Mouse (Mus musculus): ENCODE data around the gene Olfr1378.

The Olfr1378 gene

DNA sequence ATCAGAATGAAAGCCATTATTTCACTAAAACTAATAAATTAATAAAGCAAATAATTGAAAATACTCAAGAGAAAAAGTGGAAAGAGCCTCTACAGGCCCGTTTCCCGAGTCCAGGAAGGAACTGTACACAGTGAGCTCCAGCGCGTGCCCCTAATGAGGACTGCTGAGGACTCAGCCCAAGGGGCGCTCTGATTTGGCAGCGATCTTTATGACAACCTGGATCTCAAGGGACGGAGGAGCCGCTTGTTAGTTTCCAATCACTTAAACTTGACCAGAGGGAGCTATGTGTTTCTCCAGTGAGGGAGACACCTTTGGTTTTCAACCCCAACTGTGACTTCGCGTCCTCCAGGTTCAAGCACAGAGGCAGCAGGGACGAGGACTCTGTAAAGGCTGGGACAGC is at the start of gene Olfr1378:
TSS of gene Olfr1378 (plus strand) at position 301 of the 400 bp plus-strand sequence.
- in situ Hi-C loops (cut with MboI, MseI) = no loop called here

DNA sequence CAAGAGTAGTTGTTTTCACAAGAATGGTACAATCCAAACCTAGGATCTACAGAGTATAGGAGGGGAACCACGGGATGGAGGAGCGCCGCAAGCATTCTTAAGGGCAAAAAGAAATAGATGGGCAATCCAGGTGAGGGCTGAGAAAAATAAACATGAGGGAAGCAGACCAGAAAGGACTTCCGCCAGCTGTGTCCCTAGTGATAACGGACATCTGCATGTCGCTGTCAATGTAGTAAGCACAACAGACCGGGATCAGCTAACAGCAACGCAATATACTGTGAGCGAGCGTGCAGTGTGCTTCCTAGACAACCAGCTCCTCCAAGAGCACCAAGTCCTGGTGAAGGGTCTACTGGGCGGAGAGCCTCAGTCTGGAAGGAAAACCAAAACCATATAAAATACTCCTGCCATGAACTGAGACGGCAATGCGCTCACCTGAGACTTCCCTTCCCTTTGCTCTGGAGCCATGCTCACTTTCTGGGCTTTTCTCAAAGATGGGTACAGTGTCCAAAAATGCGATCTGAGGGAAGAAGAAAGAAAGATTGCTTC is 35.8 kb upstream of the Olfr1378 start:
- in situ Hi-C loops (cut with MboI, MseI) = no loop called here

DNA sequence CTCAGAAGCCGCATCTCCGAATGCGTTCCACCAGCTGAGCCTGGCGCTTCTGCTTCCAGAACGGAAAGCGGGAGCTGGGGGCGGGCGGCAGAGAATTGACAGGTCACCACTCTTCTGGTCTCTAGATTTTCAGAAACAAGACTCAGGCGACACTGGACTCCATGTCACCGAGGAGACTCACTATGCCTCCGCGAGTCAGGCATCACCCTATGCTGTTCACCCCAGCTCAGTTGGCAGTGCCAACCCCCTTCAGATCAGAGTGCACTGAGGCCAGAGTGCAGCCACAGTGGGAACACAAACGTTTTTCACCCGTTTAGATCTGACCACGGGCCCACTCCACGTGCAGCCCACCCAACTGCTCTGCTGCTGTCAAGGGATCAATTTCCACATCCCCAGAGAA is 35.3 kb upstream of the Olfr1378 start:
- in situ Hi-C loops (cut with MboI, MseI) = no loop called here

DNA sequence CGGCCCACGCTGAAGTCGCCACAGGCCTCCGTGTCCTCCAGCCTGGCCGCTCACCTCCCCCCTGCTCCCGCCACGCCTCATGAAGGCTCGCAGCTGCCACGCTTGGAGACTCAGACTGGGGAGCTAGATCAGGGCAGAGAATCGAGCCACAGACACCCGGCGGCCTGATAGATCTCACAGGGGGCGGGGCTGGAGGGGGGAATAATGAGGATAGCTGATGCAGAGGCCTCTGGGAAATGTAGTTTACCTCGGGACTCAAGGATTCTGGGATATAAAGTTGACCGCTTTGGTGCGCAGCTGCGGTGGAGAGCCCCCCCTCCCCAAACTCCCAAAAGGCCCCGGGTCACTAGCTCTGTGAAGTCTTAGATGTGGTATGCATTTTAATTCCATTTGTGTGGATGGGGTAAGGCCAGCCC is 34.9 kb upstream of the Olfr1378 start, which contains the start of gene Zfp354b:
TSS of gene Zfp354b (minus strand) at position 183 of the 416 bp plus-strand sequence.
- in situ Hi-C loops (cut with MboI, MseI) = no loop called here

DNA sequence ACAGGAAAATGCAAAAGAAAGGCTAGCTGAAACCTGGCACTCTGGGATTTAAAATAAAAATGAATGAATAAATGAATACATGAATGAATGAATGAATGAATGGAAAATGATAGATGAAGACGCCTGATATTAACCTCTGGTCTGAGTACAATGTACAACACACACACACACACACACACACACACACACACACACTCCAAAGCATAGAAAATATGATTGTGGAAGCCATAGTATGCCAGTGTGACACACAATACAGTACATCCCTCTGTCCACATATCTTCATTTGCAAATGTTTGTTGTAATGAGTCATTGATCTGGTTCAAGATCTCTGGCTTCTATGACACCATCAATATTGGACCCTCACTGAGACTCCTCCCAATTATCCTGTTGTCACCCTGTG is 34.3 kb upstream of the Olfr1378 start:
- in situ Hi-C loops (cut with MboI, MseI) = no loop called here

DNA sequence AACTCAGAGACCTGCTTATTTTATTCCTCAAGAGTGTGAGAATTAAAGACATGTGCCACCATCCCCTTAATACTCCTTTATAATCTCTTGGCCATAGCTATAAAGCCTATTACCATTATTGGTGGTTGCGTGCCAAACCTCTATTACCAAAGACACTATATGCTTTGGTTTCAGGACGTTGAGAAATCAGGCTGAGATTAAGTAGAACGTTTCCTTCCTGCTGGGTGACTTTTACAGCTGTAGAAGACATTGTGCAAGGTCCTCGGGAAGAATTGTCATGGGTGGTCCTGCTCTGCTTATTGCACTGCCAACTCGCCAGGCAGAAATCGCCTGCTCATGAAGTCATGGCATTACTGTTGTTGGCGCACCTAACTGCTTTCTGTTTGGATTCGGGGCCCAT is 27.9 kb upstream of the Olfr1378 start:
- in situ Hi-C loops (cut with MboI, MseI) = no loop called here

DNA sequence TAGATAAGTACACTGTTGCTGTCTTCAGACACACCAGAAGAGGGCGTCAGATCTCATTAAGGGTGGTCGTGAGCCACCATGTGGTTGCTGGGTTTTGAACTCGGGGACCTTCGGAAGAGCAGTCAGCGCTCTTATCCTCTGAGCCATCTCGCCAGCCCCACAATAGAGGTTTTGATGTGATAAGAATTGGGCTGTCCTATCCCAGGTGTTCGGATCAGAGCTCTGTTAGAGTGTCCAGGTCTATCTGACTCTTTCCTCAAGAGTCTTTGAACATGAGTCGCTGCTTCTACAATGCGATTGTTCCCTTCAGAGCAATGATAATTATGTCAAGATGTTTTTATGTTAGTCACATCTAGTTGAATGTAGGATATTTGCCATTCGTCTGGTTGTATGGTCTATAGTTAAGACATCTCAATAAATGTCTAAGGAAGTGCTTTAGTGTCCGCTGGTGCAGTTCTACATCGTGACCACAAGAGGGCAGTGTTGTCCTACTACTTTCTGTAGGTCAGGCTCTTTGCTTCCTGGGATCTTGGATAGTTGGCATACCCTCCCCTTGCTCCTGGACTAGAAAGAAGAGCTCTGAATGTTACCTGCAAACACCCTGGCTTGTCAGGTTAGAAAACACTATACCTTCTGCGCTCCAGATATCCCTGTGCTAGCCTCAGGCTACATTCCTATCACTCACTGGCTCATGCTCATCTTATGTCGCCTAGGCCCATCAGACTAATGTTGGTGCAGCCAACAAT is 26.5 kb upstream of the Olfr1378 start:
- in situ Hi-C loops (cut with MboI, MseI) = loop anchor here (5.0 to 10.0 kb wide), 2 partner anchors 93 to 665 kb away; no protein-coding TSS in a partner anchor

DNA sequence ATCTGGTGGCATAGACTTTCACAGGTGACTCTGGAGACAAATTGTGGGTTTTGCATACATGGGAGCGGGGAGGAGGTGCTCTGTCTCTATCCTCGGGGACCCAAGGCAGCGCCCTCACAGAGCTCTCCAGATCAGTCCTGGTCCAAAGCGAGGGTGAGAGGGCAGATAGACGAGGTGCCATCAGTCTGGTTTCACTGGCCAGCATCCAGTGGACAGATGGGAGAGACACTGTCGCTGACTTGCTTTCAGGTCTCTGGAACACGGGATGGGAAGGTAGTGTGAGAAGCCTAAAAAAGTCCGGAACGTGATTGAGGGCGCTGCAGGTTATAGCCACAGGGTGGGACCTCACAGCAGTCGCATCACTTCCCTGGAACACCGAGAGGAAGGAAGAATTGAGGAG is 23.9 kb upstream of the Olfr1378 start:
- in situ Hi-C loops (cut with MboI, MseI) = loop anchor here (5.0 to 10.0 kb wide), 2 partner anchors 90 to 668 kb away; no protein-coding TSS in a partner anchor

DNA sequence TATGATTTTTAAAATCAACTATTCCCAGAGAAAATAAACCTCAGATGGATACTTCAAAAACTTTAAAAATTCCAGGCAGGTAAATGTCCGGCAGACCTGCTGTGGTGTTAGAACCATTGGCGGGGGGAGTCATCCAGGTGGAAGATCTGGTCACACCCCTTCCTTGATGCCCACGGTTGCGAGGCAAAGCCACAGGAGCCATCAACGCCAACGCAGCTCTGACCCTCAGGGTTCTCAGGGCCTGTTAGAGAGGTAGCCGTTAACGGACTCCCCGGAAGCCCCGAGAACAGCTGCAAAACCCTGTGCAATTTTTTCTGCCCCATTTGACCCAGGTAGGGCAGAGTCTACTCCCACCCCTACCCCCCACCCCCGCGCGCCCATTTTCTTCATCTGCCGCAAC is 22.8 kb upstream of the Olfr1378 start, which contains the start of gene 4933414I15Rik:
TSS of gene 4933414I15Rik (minus strand) at position 260 of the 400 bp plus-strand sequence.
- in situ Hi-C loops (cut with MboI, MseI) = loop anchor here (5.0 to 10.0 kb wide), 2 partner anchors 89 to 669 kb away; no protein-coding TSS in a partner anchor

DNA sequence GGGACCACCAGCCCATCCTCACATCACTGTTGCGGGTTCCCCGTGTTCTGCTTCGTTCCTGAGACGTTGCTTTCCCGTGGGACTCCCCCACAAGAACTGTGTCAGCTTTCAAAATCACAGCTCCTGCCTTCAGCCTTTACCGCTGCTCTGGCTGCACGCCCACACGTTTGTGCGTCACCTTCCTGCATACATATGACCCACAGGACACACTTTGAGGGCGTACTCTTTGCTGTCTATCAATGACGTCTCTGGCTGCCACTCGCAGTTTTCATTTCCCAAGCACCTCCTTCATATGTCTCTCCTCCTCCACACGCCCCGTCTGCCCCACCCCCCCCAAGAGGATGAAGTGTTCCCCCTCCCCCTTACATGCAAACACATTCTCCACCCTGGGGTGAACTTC is 14.0 kb upstream of the Olfr1378 start:
- in situ Hi-C loops (cut with MboI, MseI) = no loop called here

DNA sequence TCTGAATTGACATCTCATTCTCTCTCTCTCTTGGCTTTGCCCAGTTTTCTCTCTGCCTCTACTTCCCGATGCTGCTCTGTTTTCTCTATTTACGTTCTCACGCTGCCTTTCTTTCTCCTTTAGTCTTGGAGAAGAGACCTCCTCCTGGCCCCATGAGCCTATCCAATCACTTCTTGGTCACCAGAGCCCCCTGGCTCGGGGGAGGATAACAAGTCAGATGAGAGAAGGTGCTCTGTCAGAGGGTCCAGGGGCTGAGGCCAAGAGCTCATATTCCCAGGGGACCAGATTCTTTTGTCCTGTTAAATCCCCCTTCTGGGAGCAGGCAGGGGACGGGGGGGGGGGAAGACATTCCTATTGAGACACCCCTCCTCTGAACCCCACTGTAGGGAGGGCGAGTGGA is 12.7 kb upstream of the Olfr1378 start, which contains the start of gene Prop1:
TSS of gene Prop1 (minus strand) at position 101 of the 400 bp plus-strand sequence.
- in situ Hi-C loops (cut with MboI, MseI) = no loop called here

DNA sequence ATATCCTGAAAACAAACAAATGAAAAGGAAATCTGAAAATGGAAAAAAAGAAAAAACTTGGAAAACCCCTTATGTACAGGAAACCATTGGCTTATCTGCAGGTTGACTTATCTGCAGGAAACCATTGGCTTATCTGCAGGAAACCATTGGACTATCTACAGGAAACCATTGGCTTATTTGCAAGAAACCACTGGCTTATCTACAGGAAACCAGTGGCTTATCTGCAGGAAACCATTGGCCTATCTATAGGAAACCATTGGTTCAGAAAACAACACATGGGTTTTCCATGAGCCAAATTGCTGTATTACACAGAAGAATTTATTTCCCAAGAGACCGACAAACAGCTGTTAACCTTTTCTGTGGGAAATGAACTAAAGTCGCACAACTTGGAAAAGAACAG is 1.4 kb upstream of the Olfr1378 start:
- in situ Hi-C loops (cut with MboI, MseI) = no loop called here

DNA sequence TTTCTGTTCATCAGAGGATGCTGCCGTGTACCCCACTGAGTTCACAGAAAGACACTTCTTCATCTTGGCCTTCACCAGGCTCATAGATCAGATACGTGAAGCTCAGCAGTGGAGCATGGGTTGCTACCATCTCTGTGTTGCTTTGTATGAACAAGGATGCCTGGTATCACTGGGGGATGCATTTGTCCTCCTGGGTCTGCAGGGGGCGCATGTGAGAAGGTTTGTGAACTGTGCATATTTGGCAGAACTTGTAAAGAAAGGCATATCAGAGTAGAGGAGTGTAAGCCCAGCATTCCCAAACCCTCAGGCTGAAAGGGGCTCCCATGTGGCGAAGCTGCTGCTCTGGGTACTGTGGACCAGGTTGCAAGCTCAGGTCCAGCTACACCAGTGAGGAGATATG is 10.9 kb downstream of the Olfr1378 start:
- in situ Hi-C loops (cut with MboI, MseI) = no loop called here

DNA sequence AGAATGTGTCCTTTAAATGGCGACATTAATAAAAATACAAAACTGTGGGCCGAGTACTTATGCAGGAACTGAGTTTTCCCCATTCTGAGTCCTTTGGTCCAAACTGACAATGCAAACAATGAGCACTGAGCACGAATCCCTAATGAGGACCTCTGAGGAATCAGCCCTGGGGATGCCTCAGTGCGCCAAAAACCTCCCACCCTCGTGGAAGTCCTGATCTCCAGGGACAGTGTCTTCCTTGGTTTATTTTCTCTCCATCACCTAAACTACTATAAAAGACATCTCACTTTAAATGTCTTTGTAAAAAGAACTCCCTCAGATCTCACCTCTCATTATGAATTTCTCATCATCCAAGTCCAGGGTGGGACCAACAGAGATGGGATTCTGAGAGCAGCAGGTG is 15.3 kb downstream of the Olfr1378 start, which contains the start of gene Olfr1377:
TSS of gene Olfr1377 (plus strand) at position 301 of the 400 bp plus-strand sequence.
- in situ Hi-C loops (cut with MboI, MseI) = no loop called here

DNA sequence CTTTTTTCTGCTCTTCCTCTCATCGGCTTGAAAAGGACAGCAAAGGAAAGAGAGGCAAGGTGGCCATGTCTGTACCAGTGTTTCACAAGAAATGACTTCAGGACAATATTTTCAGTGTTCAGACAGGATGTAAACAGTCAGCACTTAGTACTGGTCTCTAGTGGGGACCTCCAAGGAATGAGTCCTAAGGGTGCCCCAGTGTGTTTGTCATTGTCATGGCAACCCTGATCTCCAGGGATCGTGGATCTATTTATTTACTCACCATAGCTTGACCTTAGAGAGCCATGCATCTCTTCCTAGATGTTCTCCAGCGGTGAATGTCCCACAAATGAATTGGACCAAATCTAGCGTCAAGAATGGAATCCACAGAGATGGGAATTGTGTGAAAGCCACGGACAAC is 37.0 kb downstream of the Olfr1378 start, which contains the start of gene Olfr51:
TSS of gene Olfr51 (plus strand) at position 301 of the 400 bp plus-strand sequence.
- in situ Hi-C loops (cut with MboI, MseI) = no loop called here

DNA sequence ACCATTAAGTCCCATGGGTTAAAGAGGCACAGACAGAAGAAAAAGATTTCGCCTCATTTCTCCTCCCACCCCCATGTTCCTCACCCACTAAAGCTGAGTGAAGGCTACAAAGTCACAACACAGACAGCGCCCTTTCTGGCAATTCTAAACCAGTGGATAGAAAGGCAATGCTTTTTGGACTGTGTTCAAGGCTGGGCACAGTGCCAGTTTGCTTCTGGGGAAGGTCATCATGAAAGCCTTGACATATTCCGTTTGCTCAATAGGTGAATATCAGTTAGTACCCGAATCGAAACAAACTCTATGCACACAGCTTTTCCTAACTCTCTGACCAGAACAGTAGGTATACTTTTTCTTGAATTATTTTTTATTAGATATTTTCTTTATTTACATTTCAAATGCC is 45.5 kb downstream of the Olfr1378 start:
- in situ Hi-C loops (cut with MboI, MseI) = no loop called here

DNA sequence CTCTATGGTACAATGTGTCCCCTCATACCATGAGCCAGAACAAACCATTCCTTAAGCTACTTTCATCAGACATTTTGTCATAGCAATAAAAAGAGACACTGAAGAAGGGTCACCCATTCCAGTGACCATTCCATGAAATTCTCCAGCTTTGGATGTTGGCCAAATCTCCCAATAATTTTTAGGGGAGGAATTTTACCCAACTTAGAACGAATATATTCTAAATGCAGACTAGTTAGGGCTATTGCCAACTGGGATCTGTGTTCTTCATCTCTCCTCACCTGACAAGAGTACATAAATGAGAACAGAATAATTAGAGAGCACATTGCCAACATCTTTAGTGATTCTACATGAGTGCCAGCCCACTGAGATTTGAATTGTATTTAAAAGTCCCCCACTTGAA is 47.6 kb downstream of the Olfr1378 start, which contains the start of gene Olfr54:
TSS of gene Olfr54 (plus strand) at position 301 of the 400 bp plus-strand sequence.
- in situ Hi-C loops (cut with MboI, MseI) = no loop called here

DNA sequence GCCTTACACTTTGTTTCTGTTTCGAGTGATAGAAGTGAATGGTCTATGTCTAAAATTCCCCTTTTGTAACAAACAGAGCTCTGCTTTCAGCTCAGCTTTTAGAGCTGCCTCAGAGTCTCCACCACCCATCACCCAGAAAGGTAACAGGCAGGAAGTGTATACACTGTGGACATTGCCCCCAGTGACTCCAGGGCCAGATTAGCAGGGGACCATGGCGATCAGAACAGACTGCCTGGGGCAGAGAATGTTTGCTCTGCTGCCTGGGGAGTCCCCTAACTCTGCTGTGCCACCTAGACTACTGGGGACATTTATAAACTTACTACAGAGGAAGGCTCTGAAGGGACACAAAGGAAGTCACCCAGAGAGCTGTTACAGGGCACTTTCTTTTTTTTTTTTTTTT is 50.0 kb downstream of the Olfr1378 start:
- in situ Hi-C loops (cut with MboI, MseI) = no loop called here
